Mouse (Mus musculus) heart, embryonic 11.5 days (tissue): Measurements from ENCODE around the gene Pced1b. TPM values are rescaled to one million over a fixed set of nuclear protein-coding genes. Genes with fewer than 3 reads are reported as not detected.

Source experiments
- ATAC-seq: fragments of 200-750 bp; cut with Nextera tagmentation; replicated peaks from 2 replicates; pipeline ENCODE4 v1.8.0; 2017; ENCODE audit warnings: moderate library complexity; ENCODE audit not compliant: insufficient number of reproducible peaks, low FRiP score, low TSS enrichment
- H3K27ac ChIP-seq: fragments of 300-500 bp; sonication (generic); 2 replicates; pipeline ENCODE4 v1.5.1; 2014; ENCODE audit warnings: mild to moderate bottlenecking, low read depth, low read length
- H3K27me3 ChIP-seq: fragments of 300-500 bp; sonication (generic); 2 replicates; pipeline ENCODE4 v1.6.1; 2014; ENCODE audit warnings: mild to moderate bottlenecking, low read length, mixed read lengths; ENCODE audit not compliant: control insufficient read depth, insufficient read depth
- H3K36me3 ChIP-seq: fragments of 300-500 bp; sonication (generic); 2 replicates; pipeline ENCODE4 v1.6.1; 2014; ENCODE audit warnings: mild to moderate bottlenecking, low read length, moderate library complexity, mixed read lengths; ENCODE audit not compliant: control insufficient read depth, insufficient read depth
- H3K4me1 ChIP-seq: fragments of 300-500 bp; sonication (generic); 2 replicates; pipeline ENCODE4 v1.6.1; 2014; ENCODE audit warnings: low read length; ENCODE audit not compliant: control insufficient read depth, insufficient read depth
- H3K4me2 ChIP-seq: fragments of 300-500 bp; sonication (generic); 2 replicates; pipeline ENCODE4 v1.6.1; 2014; ENCODE audit warnings: mild to moderate bottlenecking, moderate library complexity
- H3K4me3 ChIP-seq: fragments of 300-500 bp; sonication (generic); 2 replicates; pipeline ENCODE4 v1.5.1; 2014; ENCODE audit warnings: low read depth, low read length
- H3K9ac ChIP-seq: fragments of 300-500 bp; sonication (generic); 2 replicates; pipeline ENCODE4 v1.6.1; 2014; ENCODE audit warnings: mild to moderate bottlenecking, low read depth, low read length, moderate library complexity
- H3K9me3 ChIP-seq: fragments of 300-500 bp; sonication (generic); replicated peaks from 2 replicates; pipeline ENCODE4 v1.6.1; 2016; ENCODE audit warnings: low read length; ENCODE audit not compliant: control insufficient read depth
- WGBS: fragments of 180-500 bp; shearing (Covaris S2); extraction: QIAGEN DNeasy Blood & Tissue Kit; methylation state at CpG from one replicate; pipeline ENCODE4 v1.1.7; 2014; ENCODE audit not compliant: insufficient replicate concordance; 5-methylcytosine and 5-hydroxymethylcytosine counted together
- polyA plus RNA-seq: library from polyadenylated mRNA; unstranded; fragments of >200 nt; fragmentation: Nextera tagmentation; extraction: Ambion mirVana; gene quantifications from 2 replicates; pipeline ENCODE4 v1.2.1, GENCODE M21; 2014

Pced1b gene
- polyA plus RNA-seq, 1 experiment from 2014 or later: 3.4 TPM

- ATAC-seq: no peak
- Histone ChIP-seq H3K9me3 (no peaks in the 10 kb centered on the region), H3K4me1 (no peaks in the 10 kb centered on the region), H3K27me3 (no peaks in the 10 kb centered on the region), H3K4me3 (no peak overlapping the region), H3K27ac (no peak overlapping the region), H3K36me3 (no peaks in the 10 kb centered on the region), H3K9ac (no peak overlapping the region), H3K4me2 (no peak overlapping the region)
- WGBS: 59% methylated on average over 17 of the region's 17 CpGs
Measured at GRCm38 (mm10) chr15:97407496-97408454, 160.9 kb downstream of the Pced1b start.

- 91% methylated on average over 2 of the region's 2 CpGs for WGBS
- H3K36me3 ChIP-seq: no peaks in the 10 kb centered on the region
Measured at GRCm38 (mm10) chr15:97411136-97411535, 164.2 kb downstream of the Pced1b start.

GRCm38 (mm10) chr15:97411671-97412070, 164.8 kb downstream of the Pced1b start:
- H3K4me2 ChIP-seq: no peak overlapping the region
- no peak overlapping the region for H3K4me3 ChIP-seq
- no peak overlapping the region for H3K9ac ChIP-seq
- H3K27me3 ChIP-seq: no peaks in the 10 kb centered on the region
- no peaks in the 10 kb centered on the region for H3K4me1 ChIP-seq
- ATAC-seq: no peak
- H3K36me3 ChIP-seq: no peaks in the 10 kb centered on the region
- 0 out of 2 replicates have a peak, but pooled peaks cover 3% of the 10 kb centered on the region for H3K9me3 ChIP-seq
- H3K27ac ChIP-seq: no peak overlapping the region
- 78% methylated on average over 6 of the region's 6 CpGs for WGBS

More at GRCm38 (mm10) chr15:97411136-97411535, 164.2 kb downstream of the Pced1b start:
- Histone ChIP-seq H3K27ac (no peak overlapping the region), H3K9me3 (0 out of 2 replicates have a peak, but pooled peaks cover 3% of the 10 kb centered on the region), H3K27me3 (no peaks in the 10 kb centered on the region), H3K9ac (no peak overlapping the region), H3K4me3 (no peak overlapping the region), H3K4me2 (no peak overlapping the region), H3K4me1 (no peaks in the 10 kb centered on the region)
- ATAC-seq: no peak

GRCm38 (mm10) chr15:97412308-97412707, 165.4 kb downstream of the Pced1b start:
- Histone ChIP-seq H3K4me3 (no peak overlapping the region), H3K27ac (no peak overlapping the region), H3K4me1 (no peaks in the 10 kb centered on the region), H3K36me3 (no peaks in the 10 kb centered on the region), H3K9ac (no peak overlapping the region), H3K4me2 (no peak overlapping the region), H3K27me3 (no peaks in the 10 kb centered on the region), H3K9me3 (0 out of 2 replicates have a peak, but pooled peaks cover 3% of the 10 kb centered on the region)
- WGBS: 83% methylated on average over 8 of the region's 8 CpGs
- ATAC-seq: no peak

- no peak for ATAC-seq
- Histone ChIP-seq H3K4me2 (no peak overlapping the region), H3K4me1 (no peaks in the 10 kb centered on the region), H3K27me3 (no peaks in the 10 kb centered on the region), H3K4me3 (no peak overlapping the region), H3K9me3 (0 out of 2 replicates have a peak, but pooled peaks cover 3% of the 10 kb centered on the region), H3K9ac (no peak overlapping the region), H3K36me3 (no peaks in the 10 kb centered on the region), H3K27ac (no peak overlapping the region)
- WGBS: 81% methylated on average over 7 of the region's 7 CpGs
Measured at GRCm38 (mm10) chr15:97412861-97413260, 166.0 kb downstream of the Pced1b start.

- no peak overlapping the region for H3K4me3 ChIP-seq
- H3K9ac ChIP-seq: no peak overlapping the region
- H3K36me3 ChIP-seq: no peaks in the 10 kb centered on the region
- WGBS: 77% methylated on average over 12 of the region's 12 CpGs
- H3K4me1 ChIP-seq: no peaks in the 10 kb centered on the region
- no peak overlapping the region for H3K27ac ChIP-seq
- no peak overlapping the region for H3K4me2 ChIP-seq
- H3K9me3 ChIP-seq: 0 out of 2 replicates have a peak, but pooled peaks cover 3% of the 10 kb centered on the region
- no peaks in the 10 kb centered on the region for H3K27me3 ChIP-seq
- no peak for ATAC-seq
Measured at GRCm38 (mm10) chr15:97414718-97415413, 168.0 kb downstream of the Pced1b start.

GRCm38 (mm10) chr15:97415426-97415946, 168.6 kb downstream of the Pced1b start:
- H3K9me3 ChIP-seq: 0 out of 2 replicates have a peak, but pooled peaks cover 3% of the 10 kb centered on the region
- no peaks in the 10 kb centered on the region for H3K4me1 ChIP-seq
- H3K36me3 ChIP-seq: no peaks in the 10 kb centered on the region
- no peak overlapping the region for H3K4me2 ChIP-seq
- no peak overlapping the region for H3K27ac ChIP-seq
- WGBS: 56% methylated on average over 2 of the region's 2 CpGs
- H3K4me3 ChIP-seq: no peak overlapping the region
- no peak overlapping the region for H3K9ac ChIP-seq
- ATAC-seq: no peak
- H3K27me3 ChIP-seq: no peaks in the 10 kb centered on the region

GRCm38 (mm10) chr15:97420292-97420691, 173.4 kb downstream of the Pced1b start:
- no peaks in the 10 kb centered on the region for H3K27me3 ChIP-seq
- no peak for ATAC-seq
- no peak overlapping the region for H3K9ac ChIP-seq
- H3K36me3 ChIP-seq: no peaks in the 10 kb centered on the region
- no peak overlapping the region for H3K4me3 ChIP-seq
- no peaks in the 10 kb centered on the region; the same call in 1 of the 2 replicates for H3K4me1 ChIP-seq
- no peak overlapping the region for H3K27ac ChIP-seq
- 92% methylated on average over 2 of the region's 2 CpGs for WGBS
- H3K9me3 ChIP-seq: no peaks in the 10 kb centered on the region
- H3K4me2 ChIP-seq: no peak overlapping the region
